8 mouse cellular contexts compared by ENCODE assay signal in genomic region chr7:140908634-140909107, GRCm38 (mm10). TPM values are rescaled to one million over a fixed set of nuclear protein-coding genes. Genes with fewer than 3 reads are reported as not detected.
DNase-seq lines count a peak whose midpoint lies in the region.

No protein-coding gene starts in this region.

- peak; percentile 85 for DNase-seq in NIH3T3 (ENCODE audit: low read depth)
- peak; percentile 70 for DNase-seq in cerebellum, adult 8-10 months
- peak; percentile 90 for DNase-seq in forelimb bud, embryonic 11.5 days (ENCODE audit: low read depth, low spot score)
- peak; percentile 85 for DNase-seq in hindbrain, embryonic 10.5 days (ENCODE audit: low spot score)
- peak; percentile 67 to 80 for DNase-seq in layer of hippocampus, postnatal 10 days (ENCODE audit: low spot score in 2 of 2)
- peak; percentile 83 for DNase-seq in lung, postnatal 14 days
- peak; percentile 79 for DNase-seq in ovary, postnatal 14 days (ENCODE audit: low spot score)
- peak; percentile 63 to 78 for DNase-seq in thymus, postnatal 10 days (ENCODE audit: low spot score in 2 of 2)

- H3K9me3 ChIP-seq in hindbrain, embryonic 10.5 days = no peaks in the 10 kb centered on the region

- peak overlapping the region; percentile 56 for H3K4me3 ChIP-seq in hindbrain, embryonic 10.5 days

- no peak overlapping the region for H3K27ac ChIP-seq in hindbrain, embryonic 10.5 days

- no peaks in the 10 kb centered on the region for H3K36me3 ChIP-seq in hindbrain, embryonic 10.5 days

- peaks cover 8% of the 10 kb centered on the region for H3K4me1 ChIP-seq in hindbrain, embryonic 10.5 days (replicated peaks)

- 0 out of 2 replicates have a peak, but pooled peaks cover 3% of the 10 kb centered on the region for H3K27me3 ChIP-seq in hindbrain, embryonic 10.5 days (ENCODE audit: insufficient read depth, poor library complexity, severe bottlenecking)

- WGBS in hindbrain, embryonic 10.5 days = 1% methylated on average over 19 of the region's 19 CpGs

RNA-seq across cellular contexts. Expression of gene Cox8b, which starts 8.4 kb away (rescaled TPM):
- not detected in 2 replicates for polyA plus RNA-seq in hindbrain, embryonic 10.5 days (2016; fragmentation: Nextera tagmentation; extraction: Ambion mirVana)
- total RNA-seq in layer of hippocampus, postnatal 10 days (2021) = not detected

RNA-seq across cellular contexts. Expression of gene Nlrp6, which starts 12.0 kb away (rescaled TPM):
- polyA plus RNA-seq in hindbrain, embryonic 10.5 days (2016; fragmentation: Nextera tagmentation; extraction: Ambion mirVana) = 0.21 TPM in 1 of 2 replicates, not detected in the other
- under 1 TPM; 0.27 to 0.53 TPM for total RNA-seq in layer of hippocampus, postnatal 10 days (2021)

RNA-seq across cellular contexts. Expression of gene Sirt3, which starts 26.6 kb away (rescaled TPM):
- 27.3 and 28.3 TPM in 2 replicates for polyA plus RNA-seq in hindbrain, embryonic 10.5 days (2016; fragmentation: Nextera tagmentation; extraction: Ambion mirVana)
- 10 to 100 TPM; 46.0 to 48.6 TPM for total RNA-seq in layer of hippocampus, postnatal 10 days (2021)

RNA-seq across cellular contexts. Expression of gene Psmd13, which starts 26.9 kb away (rescaled TPM):
- polyA plus RNA-seq in hindbrain, embryonic 10.5 days (2016; fragmentation: Nextera tagmentation; extraction: Ambion mirVana) = 325 and 344 TPM in 2 replicates
- 100 to 1,000 TPM; 151 to 155 TPM for total RNA-seq in layer of hippocampus, postnatal 10 days (2021)

RNA-seq across cellular contexts. Expression of gene Pgghg, which starts 32.5 kb away (rescaled TPM):
- 16.8 and 17.0 TPM in 2 replicates for polyA plus RNA-seq in hindbrain, embryonic 10.5 days (2016; fragmentation: Nextera tagmentation; extraction: Ambion mirVana)
- total RNA-seq in layer of hippocampus, postnatal 10 days (2021) = 1 to 10 TPM; 4.2 to 5.0 TPM
